Mouse (Mus musculus) intestine, embryonic 16.5 days (tissue): Measurements from ENCODE around the gene Usp47. TPM values are rescaled to one million over a fixed set of nuclear protein-coding genes. Genes with fewer than 3 reads are reported as not detected.
A peak's percentile ranks its signal among the peaks of the same experiment; 100 is the strongest.

Experiments
- ATAC-seq: fragments of 200-750 bp; cut with Nextera tagmentation; 2 replicates; pipeline ENCODE4 v1.8.0; 2017; ENCODE audit warnings: moderate TSS enrichment, moderate library complexity
- H3K27ac ChIP-seq: fragments of 300-500 bp; sonication (generic); 2 replicates; pipeline ENCODE4 v1.5.1; 2014; ENCODE audit warnings: mild to moderate bottlenecking, low read length
- H3K27me3 ChIP-seq: fragments of 300-500 bp; sonication (generic); replicated peaks from 2 replicates; pipeline ENCODE4 v1.6.1; 2014; ENCODE audit warnings: low read length, control low read depth, mixed read lengths; ENCODE audit not compliant: control insufficient read depth, insufficient read depth
- H3K36me3 ChIP-seq: fragments of 300-500 bp; sonication (generic); 2 replicates; pipeline ENCODE4 v1.6.1; 2014; ENCODE audit warnings: low read length, control low read depth; ENCODE audit not compliant: control insufficient read depth, insufficient read depth
- H3K4me1 ChIP-seq: fragments of 300-500 bp; sonication (generic); 2 replicates; pipeline ENCODE4 v1.6.1; 2014; ENCODE audit warnings: low read length, control low read depth, mixed read lengths; ENCODE audit not compliant: control insufficient read depth, insufficient read depth
- H3K4me2 ChIP-seq: fragments of 300-500 bp; sonication (generic); 2 replicates; pipeline ENCODE4 v1.6.1; 2014; ENCODE audit warnings: low read depth, low read length, control low read depth
- H3K4me3 ChIP-seq: fragments of 300-500 bp; sonication (generic); 2 replicates; pipeline ENCODE4 v1.5.1; 2014; ENCODE audit warnings: mild to moderate bottlenecking, low read length
- H3K9ac ChIP-seq: fragments of 300-500 bp; sonication (generic); 2 replicates; pipeline ENCODE4 v1.6.1; 2014; ENCODE audit warnings: low read depth, low read length
- H3K9me3 ChIP-seq: fragments of 300-500 bp; sonication (generic); 2 replicates; pipeline ENCODE4 v1.6.1; 2016; ENCODE audit warnings: low read length, control low read depth; ENCODE audit not compliant: control insufficient read depth
- WGBS: fragments of 180-500 bp; shearing (Covaris S2); extraction: QIAGEN DNeasy Blood & Tissue Kit; methylation state at CpG from one replicate; pipeline ENCODE4 v1.1.7; 2014; 5-methylcytosine and 5-hydroxymethylcytosine counted together
- polyA plus RNA-seq: library from polyadenylated mRNA; unstranded; fragments of >200 nt; fragmentation: Nextera tagmentation; extraction: Ambion mirVana; gene quantifications from 2 replicates; pipeline ENCODE4 v1.2.1, GENCODE M21; 2015

The Usp47 gene
- polyA plus RNA-seq, 1 experiment from 2014 or later = 48.7 TPM

DNA sequence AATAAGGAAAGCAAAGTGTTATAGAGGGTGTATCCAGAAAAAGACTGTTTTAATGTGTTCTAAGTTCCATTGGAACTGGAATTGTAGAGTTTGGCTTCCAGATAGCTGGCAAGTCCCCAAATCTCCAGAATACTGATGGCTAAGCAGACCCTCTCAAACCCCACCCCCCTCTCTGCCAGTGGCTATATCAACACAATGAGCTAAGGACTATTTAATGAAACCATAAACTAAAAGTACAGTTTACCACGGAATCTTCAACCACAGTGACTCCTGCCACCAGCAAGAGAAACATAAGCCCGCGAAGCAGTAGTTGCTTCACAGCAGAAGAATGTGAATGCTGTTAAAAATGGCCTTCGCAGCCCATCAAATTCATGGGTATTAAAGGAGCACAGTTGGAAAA lies 131.1 kb downstream of the Usp47 start:
- no peaks in the 10 kb centered on the region for H3K27me3 ChIP-seq
- no peak for ATAC-seq
- 49% methylated on average over 4 of the region's 4 CpGs for WGBS

DNA sequence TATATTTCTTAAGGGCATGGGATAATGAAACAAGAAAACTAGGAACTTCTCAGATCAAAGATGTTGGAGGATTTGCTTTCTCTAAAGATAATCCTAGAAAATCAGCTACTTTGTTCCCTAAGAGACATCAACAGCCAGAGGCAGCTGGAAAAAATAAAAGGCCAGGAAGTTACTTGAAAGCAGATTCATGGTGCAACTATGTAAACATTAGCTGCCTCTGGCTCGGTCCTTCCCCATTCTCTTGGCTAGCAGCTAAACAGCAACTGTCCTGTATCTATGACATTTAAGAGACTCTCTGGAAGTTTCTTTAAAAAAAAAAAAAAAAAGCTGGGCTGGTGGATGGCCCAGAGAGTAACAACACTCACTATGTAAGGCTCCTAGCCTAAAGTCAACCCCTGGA lies 131.9 kb downstream of the Usp47 start:
- H3K9me3 ChIP-seq = no peaks in the 10 kb centered on the region
- H3K36me3 ChIP-seq = no peaks in the 10 kb centered on the region
- H3K9ac ChIP-seq = no peak overlapping the region
- 19% methylated on average over 1 of the region's 1 CpGs for WGBS
- H3K4me3 ChIP-seq = no peak overlapping the region
- peak overlapping the region; percentile 68 for H3K27ac ChIP-seq
- no peak overlapping the region for H3K4me2 ChIP-seq
- peak; percentile 26; the same call in 1 of the 2 replicates for ATAC-seq
- H3K4me1 ChIP-seq = peaks cover 17% of the 10 kb centered on the region
- H3K27me3 ChIP-seq = no peaks in the 10 kb centered on the region

More for the DNA sequence above, 131.1 kb downstream of the Usp47 start:
- Histone ChIP-seq H3K9me3 (no peaks in the 10 kb centered on the region), H3K4me2 (no peak overlapping the region), H3K4me1 (peaks cover 17% of the 10 kb centered on the region), H3K9ac (no peak overlapping the region), H3K36me3 (no peaks in the 10 kb centered on the region), H3K4me3 (no peak overlapping the region), H3K27ac (peak overlapping the region; percentile 68)

DNA sequence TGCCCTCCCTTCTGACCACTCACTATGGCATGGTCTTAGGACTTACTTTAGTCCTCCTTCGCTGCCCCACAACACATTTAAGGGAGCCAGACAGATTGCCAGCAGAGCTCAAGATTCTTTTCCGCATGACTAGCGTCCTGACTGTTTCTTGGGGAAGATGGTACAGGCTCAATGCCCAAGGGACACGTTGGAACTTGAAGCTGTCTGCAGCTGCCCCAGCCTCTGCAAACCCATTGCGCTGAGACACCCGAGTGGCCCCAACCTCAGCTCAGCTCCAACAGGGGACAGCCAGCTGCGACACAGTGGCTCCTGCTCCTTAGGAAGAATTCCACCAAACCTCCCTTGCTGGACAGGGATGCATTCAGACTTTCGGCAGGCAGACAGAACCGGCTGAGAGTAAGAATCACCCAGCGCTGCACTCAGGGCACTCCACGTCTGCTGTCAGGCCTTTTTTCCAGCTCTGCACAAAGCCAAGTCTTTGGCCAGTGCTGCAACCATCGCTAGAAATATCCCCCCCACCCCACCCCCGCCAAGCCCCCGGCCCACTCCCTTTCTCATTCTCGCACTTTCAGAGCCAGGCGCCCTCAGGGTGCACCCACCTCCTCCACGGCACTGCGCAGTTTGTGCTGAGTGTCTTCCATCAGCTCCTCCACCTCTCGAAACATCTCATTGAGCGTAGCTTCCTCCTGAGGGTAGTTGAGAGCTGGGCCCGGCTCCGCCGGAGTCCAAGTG lies 134.4 kb downstream of the Usp47 start:
- 13% methylated on average over 23 of the region's 23 CpGs for WGBS
- H3K4me3 ChIP-seq = peak overlapping the region; percentile 55
- peak; percentile 22 for ATAC-seq
- peak overlapping the region; percentile 63 for H3K4me2 ChIP-seq
- peaks cover 17% of the 10 kb centered on the region for H3K4me1 ChIP-seq
- no peaks in the 10 kb centered on the region for H3K36me3 ChIP-seq
- H3K9me3 ChIP-seq = no peaks in the 10 kb centered on the region
- peak overlapping the region; percentile 73 for H3K27ac ChIP-seq
- no peaks in the 10 kb centered on the region for H3K27me3 ChIP-seq
- peak overlapping the region; percentile 70 for H3K9ac ChIP-seq

DNA sequence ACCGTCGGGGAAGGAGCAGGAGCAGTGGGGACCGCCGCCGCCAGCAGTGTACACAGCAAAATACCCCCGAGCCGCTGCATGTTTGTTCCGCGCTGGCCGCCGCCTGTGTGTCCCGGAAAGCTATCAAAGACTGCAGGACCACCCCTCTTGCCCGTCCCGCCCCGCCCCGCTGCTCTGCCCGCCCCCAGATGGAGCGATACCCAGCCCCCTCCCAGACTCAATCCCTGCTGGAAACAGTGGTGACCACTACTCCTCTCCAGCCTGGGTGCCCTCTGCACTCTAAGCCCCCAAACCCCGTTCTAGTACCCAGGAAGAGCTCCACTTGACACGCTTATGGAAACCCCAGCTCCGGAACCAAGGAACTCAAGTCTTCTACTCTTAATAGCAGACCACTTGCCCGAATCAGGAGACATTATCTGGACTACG lies 135.0 kb downstream of the Usp47 start:
- peak overlapping the region; percentile 63 for H3K4me2 ChIP-seq
- peak overlapping the region; percentile 73 for H3K27ac ChIP-seq
- under 1% methylated on average over 22 of the region's 23 CpGs for WGBS
- H3K9me3 ChIP-seq = no peaks in the 10 kb centered on the region
- peak overlapping the region; percentile 70 for H3K9ac ChIP-seq
- peak overlapping the region; percentile 55 for H3K4me3 ChIP-seq
- H3K36me3 ChIP-seq = no peaks in the 10 kb centered on the region
- no peaks in the 10 kb centered on the region for H3K27me3 ChIP-seq
- peak; percentile 58 for ATAC-seq
- peaks cover 17% of the 10 kb centered on the region for H3K4me1 ChIP-seq

DNA sequence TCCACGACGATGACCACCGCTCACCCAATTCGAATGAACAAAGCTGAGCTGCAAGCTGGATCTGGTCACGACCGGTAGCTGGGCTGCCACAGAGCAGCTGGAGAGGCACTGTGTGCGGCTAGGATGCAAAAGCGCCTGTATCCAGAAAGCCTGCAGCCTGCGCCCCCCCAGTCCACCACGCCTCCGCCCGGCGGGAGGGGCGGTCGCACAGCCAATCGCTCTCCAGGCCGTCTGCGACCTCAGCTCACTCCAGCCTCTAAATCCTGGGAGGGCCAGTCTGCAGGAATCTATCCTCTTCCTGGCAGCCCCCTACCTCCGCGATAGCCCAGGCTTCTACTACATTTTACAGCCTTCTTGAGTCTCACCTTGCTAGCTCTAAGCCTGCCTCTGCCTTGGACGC lies 135.6 kb downstream of the Usp47 start, which contains the start of gene Dkk3:
TSS of gene Dkk3 (minus strand) at position 116 of the 400 bp plus-strand sequence.
- Histone ChIP-seq H3K9ac (peak within 1 kb of the TSS; percentile 70), H3K4me3 (peak within 1 kb of the TSS; percentile 55), H3K27ac (peak within 1 kb of the TSS; percentile 73), H3K36me3 (no peaks in the 10 kb centered on the region), H3K4me2 (peak within 1 kb of the TSS; percentile 63), H3K9me3 (no peaks in the 10 kb centered on the region), H3K4me1 (peaks cover 16% of the 10 kb centered on the region), H3K27me3 (no peaks in the 10 kb centered on the region)
- WGBS = 5% methylated on average over 21 of the region's 21 CpGs
- ATAC-seq = peak; percentile 51

DNA sequence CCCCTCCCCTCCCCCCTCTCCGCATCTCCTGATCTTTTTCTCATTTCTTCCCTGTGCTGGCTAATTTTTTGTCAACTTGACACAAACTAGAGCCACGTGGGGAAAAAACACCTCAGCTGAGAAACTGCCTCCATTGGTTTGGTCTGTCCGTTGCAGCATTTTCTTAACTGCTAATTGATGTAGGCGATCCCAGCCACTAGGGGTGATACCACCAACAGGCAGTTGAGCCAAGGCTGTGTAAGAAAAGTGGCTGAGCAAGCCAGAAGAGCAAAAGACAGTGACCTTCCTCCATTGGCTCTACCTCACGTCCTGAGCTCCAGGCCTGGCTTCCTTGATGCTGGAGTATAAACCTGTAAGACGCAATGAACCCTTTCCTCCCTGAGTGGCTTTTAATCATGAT lies 136.5 kb downstream of the Usp47 start:
- Histone ChIP-seq H3K36me3 (no peaks in the 10 kb centered on the region), H3K4me2 (no peak overlapping the region), H3K27me3 (no peaks in the 10 kb centered on the region), H3K9me3 (no peaks in the 10 kb centered on the region), H3K4me1 (peaks cover 14% of the 10 kb centered on the region), H3K4me3 (no peak overlapping the region), H3K27ac (no peak overlapping the region), H3K9ac (no peak overlapping the region)
- 59% methylated on average over 6 of the region's 6 CpGs for WGBS
- ATAC-seq = no peak

Other genes with a start within 250 kb of the Usp47 start
- 17.6 and 18.7 TPM in 2 replicates for gene Galnt18, start 243.5 kb upstream of the Usp47 start, polyA plus RNA-seq
- 26.1 and 26.7 TPM in 2 replicates for gene Dkk3, start 135.6 kb downstream of the Usp47 start, polyA plus RNA-seq
- gene Mical2, start 202.4 kb downstream of the Usp47 start, polyA plus RNA-seq = 18.3 and 19.0 TPM in 2 replicates